Mouse (Mus musculus) adrenal gland, postnatal 4 days (tissue): ENCODE measurements around the gene Clmn. TPM values are rescaled to one million over a fixed set of nuclear protein-coding genes. Genes with fewer than 3 reads are reported as not detected.

Source experiments
- DNase-seq, 2 experiments: peaks; one replicate each; pipeline ENCODE4 v3.0.0; 2021 to 2022; ENCODE audit warnings: low spot score in 2 of 2, mixed read lengths in 2 of 2
- long read RNA-seq, 2 experiments: library from polyadenylated mRNA; stranded (forward); transcript quantifications; one replicate each; pipeline ENCODE4 v2.0.0; 2021
- total RNA-seq, 2 experiments: library from RNA; stranded (reverse); gene quantifications; 2 replicates each; pipeline ENCODE4 v1.2.3; 2021

Gene Clmn
- total RNA-seq = 10 to 100 TPM; 20.3 to 26.9 TPM
- long read RNA-seq, experiment 1, partial matches to known transcripts = 0 of 2 reads
- long read RNA-seq, experiment 1, other reads (novel, unspliced or antisense) = 2 of 2 reads
- long read RNA-seq, experiment 2, full-length matches to known transcripts = 2 of 6 reads
- long read RNA-seq, experiment 2, partial matches to known transcripts = 1 of 6 reads
- long read RNA-seq, experiment 2, other reads (novel, unspliced or antisense) = 3 of 6 reads

GRCm38 (mm10) chr12:104864439-104865165 lies at the start of gene Clmn:
Clmn (minus strand) TSS chr12:104865076.
- peak in 1 of 2 experiments; percentile 13 for DNase-seq

- no peak for DNase-seq
Measured at GRCm38 (mm10) chr12:104912990-104913389, 48.1 kb upstream of the Clmn start.

- no peak for DNase-seq
Measured at GRCm38 (mm10) chr12:104912281-104912933, 47.5 kb upstream of the Clmn start.

GRCm38 (mm10) chr12:104909750-104910149 lies 44.9 kb upstream of the Clmn start:
- no peak for DNase-seq

GRCm38 (mm10) chr12:104908986-104909385 lies 44.1 kb upstream of the Clmn start:
- DNase-seq = no peak

- no peak for DNase-seq
Measured at GRCm38 (mm10) chr12:104908024-104908781, 43.3 kb upstream of the Clmn start.

GRCm38 (mm10) chr12:104907133-104907532 lies 42.3 kb upstream of the Clmn start:
- no peak for DNase-seq

- DNase-seq = no peak
Measured at GRCm38 (mm10) chr12:104904138-104904537, 39.3 kb upstream of the Clmn start.

- no peak for DNase-seq
Measured at GRCm38 (mm10) chr12:104902392-104903053, 37.6 kb upstream of the Clmn start.

- DNase-seq = no peak
Measured at GRCm38 (mm10) chr12:104901320-104901719, 36.4 kb upstream of the Clmn start.

GRCm38 (mm10) chr12:104899835-104900234 lies 35.0 kb upstream of the Clmn start:
- peak in 1 of 2 experiments; percentile 30 for DNase-seq

- no peak for DNase-seq
Measured at GRCm38 (mm10) chr12:104899161-104899560, 34.3 kb upstream of the Clmn start.

GRCm38 (mm10) chr12:104898718-104899117 lies 33.8 kb upstream of the Clmn start:
- DNase-seq = no peak

- DNase-seq = no peak
Measured at GRCm38 (mm10) chr12:104897051-104897618, 32.3 kb upstream of the Clmn start.

GRCm38 (mm10) chr12:104896640-104897039 lies 31.8 kb upstream of the Clmn start:
- DNase-seq = no peak

GRCm38 (mm10) chr12:104892245-104892644 lies 27.4 kb upstream of the Clmn start:
- no peak for DNase-seq

- no peak for DNase-seq
Measured at GRCm38 (mm10) chr12:104890066-104890465, 25.2 kb upstream of the Clmn start.

GRCm38 (mm10) chr12:104886104-104886503 lies 21.2 kb upstream of the Clmn start:
- no peak for DNase-seq

GRCm38 (mm10) chr12:104882533-104882932 lies 17.7 kb upstream of the Clmn start:
- no peak for DNase-seq

- no peak for DNase-seq
Measured at GRCm38 (mm10) chr12:104882061-104882460, 17.2 kb upstream of the Clmn start.
